Mouse (Mus musculus) forebrain, postnatal 0 days (tissue): ENCODE measurements around the gene Gm49378. TPM values are rescaled to one million over a fixed set of nuclear protein-coding genes. Genes with fewer than 3 reads are reported as not detected.

Experiments
- ATAC-seq: fragments of 200-750 bp; cut with Nextera tagmentation; 2 replicates; pipeline ENCODE4 v1.8.0; 2017; ENCODE audit warnings: mild to moderate bottlenecking, moderate library complexity
- DNase-seq: peaks from one replicate; pipeline ENCODE4 v3.0.0-alpha.2; 2015
- H3K27ac ChIP-seq: fragments of 300-500 bp; sonication (generic); 2 replicates; pipeline ENCODE4 v1.5.1; 2014; ENCODE audit warnings: low read depth, mild to moderate bottlenecking, antibody characterized with exemption, low read length, moderate library complexity, mixed read lengths
- H3K27me3 ChIP-seq: fragments of 300-500 bp; sonication (generic); 2 replicates; pipeline ENCODE4 v1.6.1; 2014; ENCODE audit warnings: mild to moderate bottlenecking, low read length, mixed read lengths; ENCODE audit not compliant: insufficient read depth
- H3K36me3 ChIP-seq: fragments of 300-500 bp; sonication (generic); 2 replicates; pipeline ENCODE4 v1.6.1; 2014; ENCODE audit warnings: mild to moderate bottlenecking, moderate library complexity; ENCODE audit not compliant: insufficient read depth
- H3K4me1 ChIP-seq: fragments of 300-500 bp; sonication (generic); 2 replicates; pipeline ENCODE4 v1.6.1; 2014; ENCODE audit warnings: antibody characterized with exemption; ENCODE audit not compliant: insufficient read depth
- H3K4me2 ChIP-seq: fragments of 300-500 bp; sonication (generic); 2 replicates; pipeline ENCODE4 v1.6.1; 2014; ENCODE audit warnings: low read depth, mild to moderate bottlenecking, moderate library complexity
- H3K4me3 ChIP-seq: fragments of 300-500 bp; sonication (generic); 2 replicates; pipeline ENCODE4 v1.5.1; 2014; ENCODE audit warnings: low read depth, low read length, mixed read lengths
- H3K9ac ChIP-seq: fragments of 300-500 bp; sonication (generic); 2 replicates; pipeline ENCODE4 v1.6.1; 2014; ENCODE audit warnings: mild to moderate bottlenecking
- H3K9me3 ChIP-seq: fragments of 300-500 bp; sonication (generic); 2 replicates; pipeline ENCODE4 v1.6.1; 2016; ENCODE audit warnings: low read length
- CTCF ChIP-seq: sonication (generic); IDR thresholded peaks from 2 replicates; pipeline ENCODE4 v1.5.1; 2016; ENCODE audit warnings: antibody characterized with exemption, control low read depth, low read depth
- WGBS: fragments of 180-500 bp; shearing (Covaris S2); extraction: QIAGEN DNeasy Blood & Tissue Kit; methylation state at CpG from one replicate; pipeline ENCODE4 v1.1.7; 2014; 5-methylcytosine and 5-hydroxymethylcytosine counted together
- polyA plus RNA-seq: library from polyadenylated mRNA; unstranded; fragments of >200 nt; fragmentation: Nextera tagmentation; extraction: Ambion mirVana; gene quantifications from 2 replicates; pipeline ENCODE4 v1.2.1, GENCODE M21; 2015
- total RNA-seq: library from RNA; depleted of rRNA; stranded (reverse); fragments of >200 nt; gene quantifications from 2 replicates; pipeline ENCODE4 v1.2.3, GENCODE M21; 2014

The Gm49378 gene
- total and polyA plus RNA-seq, 2 experiments from 2014 or later, result 0.97 to 6.4 TPM

DNA sequence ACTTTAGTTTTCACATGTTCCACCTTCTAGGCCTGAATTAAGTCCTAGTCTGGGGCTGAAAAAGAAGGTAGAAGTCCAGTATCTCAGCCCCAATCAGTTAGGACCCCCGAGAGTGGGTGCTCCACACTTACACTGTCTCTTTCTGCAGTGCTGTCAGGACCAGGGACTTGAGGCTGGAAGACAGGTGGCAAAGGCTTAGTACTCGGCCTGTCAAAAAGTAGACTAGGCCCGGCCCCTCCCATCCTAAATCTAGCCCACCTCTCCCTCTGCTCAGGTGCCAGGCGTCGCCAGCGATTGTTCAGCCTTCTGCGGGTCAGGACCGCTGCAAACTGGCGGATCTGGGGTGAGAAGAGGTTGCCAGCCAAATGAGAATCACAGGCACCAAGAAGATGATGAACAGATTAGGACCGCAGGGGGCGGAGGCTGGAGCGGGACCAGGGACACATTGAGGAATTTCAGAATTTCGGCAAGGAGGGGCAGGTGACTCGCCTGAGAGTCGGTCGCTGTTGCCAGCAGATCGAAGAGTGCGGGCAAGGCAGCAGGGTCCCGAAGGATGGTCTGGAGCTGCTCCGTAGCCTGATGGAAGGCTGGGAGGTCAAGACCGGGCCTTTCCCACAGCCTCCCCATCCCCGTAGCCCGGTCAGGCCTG lies 2.7 kb downstream of the Gm49378 start:
- Histone ChIP-seq H3K36me3 (peaks cover 64% of the 10 kb centered on the region), H3K4me2 (peak overlapping the region; percentile 82), H3K9me3 (no peaks in the 10 kb centered on the region), H3K4me3 (peak overlapping the region; percentile 69), H3K9ac (peak overlapping the region; percentile 68), H3K4me1 (no peaks in the 10 kb centered on the region), H3K27me3 (no peaks in the 10 kb centered on the region), H3K27ac (peak overlapping the region; percentile 78)
- no peak for DNase-seq
- 4% methylated on average over 20 of the region's 23 CpGs for WGBS
- TF ChIP-seq CTCF, result peak; percentile 18; the same call in 1 of the 2 replicates
- peak; percentile 45 for ATAC-seq

DNA sequence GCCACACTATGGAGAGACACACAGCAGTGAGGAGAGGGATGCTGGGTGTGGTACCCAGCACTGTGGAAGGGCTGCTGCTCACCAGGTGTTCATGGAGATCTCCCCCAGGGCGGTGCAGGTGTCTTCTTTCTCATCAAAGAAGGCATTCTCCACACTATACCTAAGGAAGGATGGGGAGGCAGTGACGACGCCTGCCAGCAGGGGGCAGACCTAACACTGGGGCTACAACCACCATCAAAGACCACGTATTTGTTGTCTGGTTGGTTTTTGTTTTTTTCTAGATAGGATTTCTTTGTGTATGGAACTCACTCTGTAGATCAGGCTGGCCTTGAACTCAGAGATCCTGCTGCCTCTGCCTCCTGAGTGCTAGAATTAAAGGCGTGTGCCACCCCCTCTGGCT lies 8.4 kb downstream of the Gm49378 start:
- ATAC-seq (no peak), DNase-seq (no peak)
- H3K4me2 ChIP-seq, result no peak overlapping the region
- WGBS, result 56% methylated on average over 5 of the region's 5 CpGs
- peak; percentile 66 for TF ChIP-seq CTCF
- no peaks in the 10 kb centered on the region for H3K9me3 ChIP-seq
- no peaks in the 10 kb centered on the region for H3K27me3 ChIP-seq
- no peaks in the 10 kb centered on the region for H3K4me1 ChIP-seq
- H3K27ac ChIP-seq, result no peak overlapping the region
- no peak overlapping the region for H3K4me3 ChIP-seq
- H3K9ac ChIP-seq, result no peak overlapping the region
- peaks cover 94% of the 10 kb centered on the region for H3K36me3 ChIP-seq

DNA sequence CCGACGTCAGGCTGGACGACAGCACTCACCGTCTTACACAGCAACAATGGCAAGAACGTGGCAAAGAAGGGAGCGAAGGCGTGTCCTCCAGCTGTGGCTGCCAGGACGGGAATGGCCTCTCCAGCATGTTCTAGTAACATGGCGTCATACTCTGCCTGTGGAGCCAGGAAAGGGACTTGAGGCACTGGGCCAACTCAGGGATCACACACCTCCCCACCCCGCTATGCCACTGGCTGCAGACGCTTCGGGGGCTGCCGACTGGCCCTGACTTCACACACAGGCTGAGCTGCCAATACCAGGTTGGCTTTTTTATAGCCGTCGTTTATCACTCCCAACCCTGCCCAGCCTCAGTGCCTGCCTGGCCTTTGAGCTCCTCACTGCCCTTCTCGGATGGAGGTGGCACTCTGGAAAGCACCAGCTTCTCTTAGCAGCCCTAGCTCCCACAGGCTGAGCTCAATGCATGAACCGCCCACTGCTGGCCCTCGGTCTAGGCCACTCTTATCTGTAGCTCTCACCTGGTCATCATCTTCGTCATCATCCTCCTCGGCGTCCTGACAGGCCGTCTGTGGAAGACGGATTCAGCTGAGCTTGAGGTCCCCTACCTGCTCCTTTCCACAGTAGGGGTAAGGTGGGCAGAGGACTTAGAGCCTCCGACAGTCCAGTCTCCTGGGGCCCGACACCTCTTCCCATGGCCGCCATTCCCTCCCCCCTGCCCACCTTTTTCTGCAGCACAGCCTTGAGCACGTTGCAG lies 9.4 kb downstream of the Gm49378 start:
- 93% methylated on average over 27 of the region's 27 CpGs for whole genome bisulfite sequencing
- Histone ChIP-seq H3K9me3 (no peaks in the 10 kb centered on the region), H3K27me3 (no peaks in the 10 kb centered on the region), H3K4me3 (no peak overlapping the region), H3K9ac (no peak overlapping the region), H3K27ac (no peak overlapping the region), H3K4me1 (no peaks in the 10 kb centered on the region), H3K36me3 (peaks cover 90% of the 10 kb centered on the region), H3K4me2 (no peak overlapping the region)
- TF ChIP-seq CTCF, result no peak
- ATAC-seq (no peak), DNase-seq (no peak)

DNA sequence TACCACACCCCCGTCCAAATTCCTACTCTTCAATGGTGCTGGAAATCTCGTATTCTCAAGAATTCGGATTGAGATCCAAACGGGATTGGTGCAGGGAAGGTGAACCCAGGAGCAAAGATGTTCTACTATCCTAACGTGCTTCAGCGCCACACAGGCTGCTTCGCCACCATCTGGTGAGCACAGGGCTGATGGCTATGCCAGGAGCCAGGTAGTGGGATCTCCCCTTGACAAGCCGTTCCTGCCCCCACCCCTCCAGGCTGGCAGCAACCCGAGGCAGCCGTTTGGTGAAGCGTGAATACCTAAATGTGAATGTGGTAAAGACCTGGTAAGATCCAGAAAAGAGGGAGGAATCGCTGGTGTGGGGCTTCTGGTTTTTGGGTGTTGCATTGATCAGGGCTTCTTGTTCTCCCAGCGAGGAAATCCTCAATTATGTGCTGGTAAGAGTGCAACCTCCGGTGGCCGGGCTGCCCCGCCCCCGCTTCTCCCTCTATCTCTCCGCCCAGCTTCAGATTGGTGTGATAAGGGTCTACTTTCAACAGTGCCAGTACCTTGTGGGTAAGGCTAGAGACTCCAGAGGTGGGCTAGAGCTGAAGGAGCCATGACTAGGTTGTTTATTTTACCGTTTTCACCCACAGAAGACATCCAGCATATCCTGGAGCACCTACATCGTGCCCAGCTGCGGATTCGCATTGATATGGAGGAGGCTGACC lies 19.1 kb downstream of the Gm49378 start:
- DNase-seq (no peak), ATAC-seq (peak; percentile 41; the same call in 1 of the 2 replicates)
- peak overlapping the region; percentile 18 for H3K4me3 ChIP-seq
- H3K27me3 ChIP-seq, result no peaks in the 10 kb centered on the region
- H3K4me1 ChIP-seq, result no peaks in the 10 kb centered on the region
- WGBS, result 51% methylated on average over 22 of the region's 22 CpGs
- no peaks in the 10 kb centered on the region for H3K9me3 ChIP-seq
- H3K36me3 ChIP-seq, result no peaks in the 10 kb centered on the region
- TF ChIP-seq CTCF, result no peak
- H3K4me2 ChIP-seq, result peak overlapping the region; percentile 28
- H3K9ac ChIP-seq, result no peak overlapping the region
- H3K27ac ChIP-seq, result no peak overlapping the region

DNA sequence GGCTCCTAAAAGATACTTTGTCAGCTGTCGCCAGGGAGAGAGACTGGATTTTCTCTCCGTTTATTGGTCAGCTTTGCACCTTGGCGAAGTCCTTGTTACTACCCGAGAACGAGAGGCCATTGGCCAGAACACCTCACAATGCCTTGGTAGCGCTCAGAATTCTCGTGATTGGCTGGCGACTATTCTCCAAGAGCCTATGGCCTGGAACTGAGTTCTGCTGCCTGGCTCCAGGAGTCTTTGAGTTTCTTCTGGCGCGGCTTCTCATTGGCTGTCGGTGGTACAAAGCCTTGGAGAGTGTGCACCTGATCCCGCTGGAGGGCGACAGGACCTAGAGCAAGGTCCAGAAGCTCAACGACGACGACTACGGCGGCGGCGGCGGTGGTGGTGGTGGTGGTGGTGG lies 19.9 kb downstream of the Gm49378 start, which contains the start of gene Rec8:
TSS of gene Rec8 (plus strand) at position 216 of the 400 bp plus-strand sequence.
- Histone ChIP-seq H3K4me1 (no peaks in the 10 kb centered on the region), H3K4me2 (peak within 1 kb of the TSS; percentile 28), H3K4me3 (peak within 1 kb of the TSS; percentile 18), H3K27me3 (no peaks in the 10 kb centered on the region), H3K9me3 (no peaks in the 10 kb centered on the region), H3K36me3 (no peaks in the 10 kb centered on the region), H3K9ac (no peak within 1 kb of the TSS), H3K27ac (no peak within 1 kb of the TSS)
- WGBS, result 35% methylated on average over 21 of the region's 21 CpGs
- DNase-seq (peak; percentile 51), ATAC-seq (peak; percentile 84)
- no peak; the same call in 1 of the 2 replicates for TF ChIP-seq CTCF

DNA sequence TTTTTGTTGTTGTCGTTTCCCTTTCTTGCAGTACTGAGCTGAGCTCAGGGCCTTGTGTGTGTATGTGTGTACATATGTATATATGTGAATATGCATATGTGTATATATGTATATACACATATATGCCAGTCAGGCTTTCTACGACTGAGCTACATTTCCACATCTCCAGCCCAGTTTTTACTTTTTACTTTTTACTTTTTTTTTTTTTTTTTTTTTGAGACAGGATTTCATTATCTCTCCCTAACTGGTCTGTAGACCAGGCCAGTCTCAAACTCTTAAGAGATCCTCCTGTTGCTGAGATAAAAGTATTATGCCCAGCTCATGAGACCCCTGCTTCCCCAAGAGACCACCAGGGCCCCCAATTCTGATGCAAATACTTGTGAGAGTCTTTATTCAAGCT lies 20.9 kb downstream of the Gm49378 start:
- no peak for ATAC-seq

More for the DNA sequence above, 20.9 kb downstream of the Gm49378 start:
- Histone ChIP-seq H3K4me3 (no peak overlapping the region), H3K4me2 (no peak overlapping the region), H3K9ac (no peak overlapping the region), H3K36me3 (no peaks in the 10 kb centered on the region), H3K9me3 (no peaks in the 10 kb centered on the region), H3K27ac (no peak overlapping the region), H3K4me1 (no peaks in the 10 kb centered on the region), H3K27me3 (no peaks in the 10 kb centered on the region)
- TF ChIP-seq CTCF, result no peak
- 79% methylated on average over 2 of the region's 2 CpGs for WGBS
- DNase-seq, result no peak
